Mouse (Mus musculus) heart, postnatal 10 days (tissue): Measurements from ENCODE around the gene Tppp3. TPM values are rescaled to one million over a fixed set of nuclear protein-coding genes. Genes with fewer than 3 reads are reported as not detected.

Experiments
- DNase-seq, 2 experiments: peaks; one replicate each; pipeline ENCODE4 v3.0.0; 2021
- intact Hi-C: fragments of 180-260 bp; cut with DNase I; formaldehyde crosslinking; loops from one replicate; pipeline ENCODE4 v1.15.1; 2025
- total RNA-seq, 2 experiments: library from RNA; stranded (reverse); gene quantifications; 2 replicates each; pipeline ENCODE4 v1.2.3; 2021

Tppp3 gene
- total RNA-seq, 2 experiments from 2014 or later = 55.8 to 56.1 TPM

GRCm38 (mm10) chr8:105469816-105470215 is 1.5 kb downstream of the Tppp3 start:
- intact Hi-C loops = no loop called here
- DNase-seq = no peak

GRCm38 (mm10) chr8:105469041-105469695 is 2.2 kb downstream of the Tppp3 start:
- DNase-seq = peak; percentile 66 to 72
- intact Hi-C loops = no loop called here

- no peak for DNase-seq
- intact Hi-C loops = no loop called here
Observed at GRCm38 (mm10) chr8:105468002-105468720, 3.2 kb downstream of the Tppp3 start.

- no peak for DNase-seq
- intact Hi-C loops = no loop called here
Observed at GRCm38 (mm10) chr8:105467396-105467985, 3.8 kb downstream of the Tppp3 start.

GRCm38 (mm10) chr8:105466700-105467291 is 4.5 kb downstream of the Tppp3 start:
- intact Hi-C loops = no loop called here
- peak; percentile 59 to 63 for DNase-seq

GRCm38 (mm10) chr8:105466246-105466645 is 5.1 kb downstream of the Tppp3 start:
- intact Hi-C loops = no loop called here
- DNase-seq = no peak

GRCm38 (mm10) chr8:105464595-105464994 is 6.7 kb downstream of the Tppp3 start:
- intact Hi-C loops = no loop called here
- DNase-seq = peak; percentile 51 to 58

GRCm38 (mm10) chr8:105461085-105461803 is 10.1 kb downstream of the Tppp3 start:
- DNase-seq = no peak
- intact Hi-C loops = no loop called here

GRCm38 (mm10) chr8:105455218-105455617 is 16.1 kb downstream of the Tppp3 start:
- intact Hi-C loops = no loop called here

GRCm38 (mm10) chr8:105454088-105454487 is 17.2 kb downstream of the Tppp3 start:
- intact Hi-C loops = no loop called here
- peak in 1 of 2 experiments; percentile 18 for DNase-seq

More at GRCm38 (mm10) chr8:105455218-105455617, 16.1 kb downstream of the Tppp3 start:
- DNase-seq = no peak

- intact Hi-C loops = no loop called here
- DNase-seq = peak in 1 of 2 experiments; percentile 33
Observed at GRCm38 (mm10) chr8:105453296-105453695, 18.0 kb downstream of the Tppp3 start.

GRCm38 (mm10) chr8:105451903-105452603 is 19.3 kb downstream of the Tppp3 start:
- intact Hi-C loops = no loop called here
- peak in 1 of 2 experiments; percentile 13 for DNase-seq

GRCm38 (mm10) chr8:105450977-105451376 is 20.3 kb downstream of the Tppp3 start:
- intact Hi-C loops = no loop called here

GRCm38 (mm10) chr8:105448596-105448995 is 22.7 kb downstream of the Tppp3 start:
- intact Hi-C loops = loop anchor here (5.0 kb wide), 1 partner anchor 36 kb away; the partner anchor contains the start of genes Kctd19 and Lrrc36
- no peak for DNase-seq

More at GRCm38 (mm10) chr8:105450977-105451376, 20.3 kb downstream of the Tppp3 start:
- no peak for DNase-seq

GRCm38 (mm10) chr8:105448188-105448587 is 23.1 kb downstream of the Tppp3 start:
- intact Hi-C loops = loop anchor here (5.0 kb wide), 1 partner anchor 36 kb away; the partner anchor contains the start of genes Kctd19 and Lrrc36
- DNase-seq = no peak

- intact Hi-C loops = loop anchor here (5.0 kb wide), 1 partner anchor 34 kb away; the partner anchor contains the start of genes Kctd19 and Lrrc36
- DNase-seq = peak; percentile 67 to 70
Observed at GRCm38 (mm10) chr8:105446127-105446552, 25.2 kb downstream of the Tppp3 start.

- DNase-seq = peak in 1 of 2 experiments; percentile 65
Observed at GRCm38 (mm10) chr8:105445296-105446126, 25.8 kb downstream of the Tppp3 start.

GRCm38 (mm10) chr8:105442661-105443060 is 28.7 kb downstream of the Tppp3 start:
- no peak for DNase-seq
- intact Hi-C loops = no loop called here

More at GRCm38 (mm10) chr8:105445296-105446126, 25.8 kb downstream of the Tppp3 start:
- intact Hi-C loops = loop anchor here (5.0 kb wide), 1 partner anchor 33 kb away; the partner anchor contains the start of genes Kctd19 and Lrrc36
